Mouse (Mus musculus) heart, embryonic 14.5 days (tissue): ENCODE measurements at regions not wholly inside any gene's neighbourhood (a gene's known extent, or its start where the extent isn't known, plus 50 kb on each side); places are given as distances from the start of the nearest gene placed in this dataset.

ENCODE experiments used
- ATAC-seq: fragments of 200-750 bp; cut with Nextera tagmentation; 2 replicates; pipeline ENCODE4 v1.8.0; 2017; ENCODE audit warnings: low read depth, moderate TSS enrichment; ENCODE audit not compliant: insufficient number of reproducible peaks, insufficient read depth, low FRiP score
- H3K27ac ChIP-seq, 2 experiments: fragments of 200-500 bp in 1 of 2; fragments of 300-500 bp in 1 of 2; sonication (generic) in 1 of 2; replicated peaks in 1 of 2; 2 replicates each; pipeline ENCODE4 v1.5.1; 2012 to 2014; ENCODE audit warnings: low read depth in 2 of 2, low read length in 2 of 2, control low read depth in 1 of 2, mild to moderate bottlenecking in 1 of 2, mixed read lengths in 1 of 2; ENCODE audit not compliant: control insufficient read depth in 1 of 2, insufficient read depth in 1 of 2
- H3K27me3 ChIP-seq: fragments of 300-500 bp; sonication (generic); 2 replicates; pipeline ENCODE4 v1.6.1; 2014; ENCODE audit warnings: mild to moderate bottlenecking, low read length, control low read depth; ENCODE audit not compliant: control insufficient read depth, insufficient read depth
- H3K36me3 ChIP-seq: fragments of 300-500 bp; sonication (generic); 2 replicates; pipeline ENCODE4 v1.6.1; 2014; ENCODE audit warnings: mild to moderate bottlenecking, control low read depth, low read length, mixed read lengths; ENCODE audit not compliant: control insufficient read depth, insufficient read depth
- H3K4me1 ChIP-seq, 2 experiments: fragments of 200-500 bp in 1 of 2; fragments of 300-500 bp in 1 of 2; sonication (generic) in 1 of 2; 2 replicates each; pipeline ENCODE4 v1.6.1; 2012 to 2014; ENCODE audit warnings: low read length in 2 of 2, control low read depth in 1 of 2, mixed read lengths in 1 of 2; ENCODE audit not compliant: control insufficient read depth in 2 of 2, insufficient read depth in 2 of 2
- H3K4me2 ChIP-seq: fragments of 300-500 bp; sonication (generic); 2 replicates; pipeline ENCODE4 v1.6.1; 2014; ENCODE audit warnings: mild to moderate bottlenecking, low read length
- H3K4me3 ChIP-seq, 2 experiments: fragments of 200-500 bp in 1 of 2; fragments of 300-500 bp in 1 of 2; sonication (generic) in 1 of 2; 2 replicates each; pipeline ENCODE4 v1.5.1; 2012 to 2014; ENCODE audit warnings: low read length in 2 of 2, mild to moderate bottlenecking in 2 of 2, control low read depth in 1 of 2, low read depth in 1 of 2, moderate library complexity in 1 of 2; ENCODE audit not compliant: control insufficient read depth in 1 of 2, insufficient read depth in 1 of 2
- H3K9ac ChIP-seq: fragments of 300-500 bp; sonication (generic); 2 replicates; pipeline ENCODE4 v1.6.1; 2014; ENCODE audit warnings: mild to moderate bottlenecking, low read length
- H3K9me3 ChIP-seq: fragments of 300-500 bp; sonication (generic); 2 replicates; pipeline ENCODE4 v1.6.1; 2016; ENCODE audit warnings: low read length, control low read depth; ENCODE audit not compliant: control insufficient read depth
- WGBS: fragments of 180-500 bp; shearing (Covaris S2); extraction: QIAGEN DNeasy Blood & Tissue Kit; methylation state at CpG from one replicate; pipeline ENCODE4 v1.1.7; 2014; 5-methylcytosine and 5-hydroxymethylcytosine counted together

- Histone ChIP-seq H3K4me2 (no peak overlapping the region), H3K9me3 (no peaks in the 10 kb centered on the region), H3K4me3 (no peak overlapping the region), H3K27ac (no peak overlapping the region), H3K27me3 (no peaks in the 10 kb centered on the region), H3K9ac (no peak overlapping the region), H3K36me3 (no peaks in the 10 kb centered on the region), H3K4me1 (no peaks in the 10 kb centered on the region)
- WGBS = 79% methylated on average over 2 of the region's 2 CpGs
- no peak for ATAC-seq
Measured at GRCm38 (mm10) chr12:98058977-98059376, 200.3 kb downstream of the Galc start.

- Histone ChIP-seq H3K4me2 (no peak overlapping the region), H3K36me3 (no peaks in the 10 kb centered on the region), H3K4me1 (peaks cover 7 to 12% of the 10 kb centered on the region in 2 experiments; a peak in 3 of 4 replicates), H3K4me3 (no peak overlapping the region), H3K9ac (no peak overlapping the region), H3K9me3 (no peaks in the 10 kb centered on the region), H3K27ac (no peak overlapping the region), H3K27me3 (no peaks in the 10 kb centered on the region)
- no peak for ATAC-seq
- 30% methylated on average over 4 of the region's 4 CpGs for WGBS
Measured at GRCm38 (mm10) chr12:98050934-98051333, 208.3 kb downstream of the Galc start.

- H3K9me3 ChIP-seq = no peaks in the 10 kb centered on the region
- H3K4me1 ChIP-seq = peaks cover 7 to 12% of the 10 kb centered on the region in 2 experiments; a peak in 3 of 4 replicates
- H3K9ac ChIP-seq = no peak overlapping the region
- no peak overlapping the region for H3K4me2 ChIP-seq
- no peaks in the 10 kb centered on the region for H3K27me3 ChIP-seq
- no peaks in the 10 kb centered on the region for H3K36me3 ChIP-seq
- H3K27ac ChIP-seq = no peak overlapping the region
- no peak overlapping the region for H3K4me3 ChIP-seq
- 4% methylated on average over 1 of the region's 1 CpGs for WGBS
- no peak for ATAC-seq
Measured at GRCm38 (mm10) chr12:98050500-98050899, 208.8 kb downstream of the Galc start.

- no peak for ATAC-seq
- H3K27ac ChIP-seq = no peak overlapping the region
- 28% methylated on average over 5 of the region's 5 CpGs for WGBS
Measured at GRCm38 (mm10) chr12:98050057-98050456, 209.2 kb downstream of the Galc start.

GRCm38 (mm10) chr12:98047765-98048164 is 211.5 kb downstream of the Galc start:
- Histone ChIP-seq H3K36me3 (no peaks in the 10 kb centered on the region), H3K27me3 (no peaks in the 10 kb centered on the region), H3K9me3 (no peaks in the 10 kb centered on the region), H3K4me3 (no peak overlapping the region), H3K27ac (no peak overlapping the region), H3K4me1 (peaks cover 7 to 12% of the 10 kb centered on the region in 2 experiments; a peak in 3 of 4 replicates), H3K4me2 (no peak overlapping the region), H3K9ac (no peak overlapping the region)
- WGBS = 18% methylated on average over 8 of the region's 8 CpGs
- ATAC-seq = no peak

More at GRCm38 (mm10) chr12:98050057-98050456, 209.2 kb downstream of the Galc start:
- no peak overlapping the region for H3K4me2 ChIP-seq
- no peak overlapping the region for H3K9ac ChIP-seq
- no peaks in the 10 kb centered on the region for H3K27me3 ChIP-seq
- H3K9me3 ChIP-seq = no peaks in the 10 kb centered on the region
- no peaks in the 10 kb centered on the region for H3K36me3 ChIP-seq
- H3K4me3 ChIP-seq = no peak overlapping the region
- peaks cover 7 to 12% of the 10 kb centered on the region in 2 experiments; a peak in 3 of 4 replicates for H3K4me1 ChIP-seq

GRCm38 (mm10) chr12:98046459-98047440 is 212.5 kb downstream of the Galc start:
- no peak overlapping the region for H3K4me2 ChIP-seq
- H3K27ac ChIP-seq = no peak overlapping the region
- no peaks in the 10 kb centered on the region for H3K36me3 ChIP-seq
- no peaks in the 10 kb centered on the region for H3K9me3 ChIP-seq
- peaks cover 7 to 12% of the 10 kb centered on the region in 2 experiments; a peak in 3 of 4 replicates for H3K4me1 ChIP-seq
- H3K9ac ChIP-seq = no peak overlapping the region
- ATAC-seq = no peak
- H3K27me3 ChIP-seq = no peaks in the 10 kb centered on the region
- no peak overlapping the region for H3K4me3 ChIP-seq
- WGBS = 78% methylated on average over 11 of the region's 11 CpGs

- no peaks in the 10 kb centered on the region for H3K9me3 ChIP-seq
- 65% methylated on average over 5 of the region's 5 CpGs for WGBS
- no peak for ATAC-seq
Measured at GRCm38 (mm10) chr12:98045784-98046458, 213.3 kb downstream of the Galc start.

More at GRCm38 (mm10) chr12:98045784-98046458, 213.3 kb downstream of the Galc start:
- H3K36me3 ChIP-seq = no peaks in the 10 kb centered on the region
- H3K4me2 ChIP-seq = no peak overlapping the region
- H3K27me3 ChIP-seq = no peaks in the 10 kb centered on the region
- no peak overlapping the region for H3K27ac ChIP-seq
- no peak overlapping the region for H3K4me3 ChIP-seq
- no peak overlapping the region for H3K9ac ChIP-seq
- peaks cover 7 to 12% of the 10 kb centered on the region in 2 experiments; a peak in 3 of 4 replicates for H3K4me1 ChIP-seq
